Mouse (Mus musculus) intestine, embryonic 14.5 days (tissue): Measurements from ENCODE around the gene Olfr521. TPM values are rescaled to one million over a fixed set of nuclear protein-coding genes. Genes with fewer than 3 reads are reported as not detected.
"Not testable (repeated sequence)": the region's sequence is repeated elsewhere in the genome, so short reads cannot be mapped to it uniquely, and the experiment has no call there.

Experiments
- ATAC-seq: fragments of 200-750 bp; cut with Nextera tagmentation; replicated peaks from 2 replicates; pipeline ENCODE4 v1.8.0; 2017; ENCODE audit warnings: low read depth, moderate number of reproducible peaks, moderate TSS enrichment, moderate library complexity; ENCODE audit not compliant: low FRiP score, low TSS enrichment
- DNase-seq: peaks from one replicate; pipeline ENCODE4 v3.0.0-alpha.2; 2018; ENCODE audit warnings: low spot score
- H3K27ac ChIP-seq: fragments of 300-500 bp; sonication (generic); 2 replicates; pipeline ENCODE4 v1.5.1; 2014; ENCODE audit warnings: low read depth, mild to moderate bottlenecking, control low read depth
- H3K27me3 ChIP-seq: fragments of 300-500 bp; sonication (generic); replicated peaks from 2 replicates; pipeline ENCODE4 v1.6.1; 2014; ENCODE audit warnings: low read length, control low read depth; ENCODE audit not compliant: control insufficient read depth, insufficient read depth
- H3K36me3 ChIP-seq: fragments of 300-500 bp; sonication (generic); 2 replicates; pipeline ENCODE4 v1.6.1; 2014; ENCODE audit warnings: low read length, control low read depth; ENCODE audit not compliant: control insufficient read depth, insufficient read depth
- H3K4me1 ChIP-seq: fragments of 300-500 bp; sonication (generic); replicated peaks from 2 replicates; pipeline ENCODE4 v1.6.1; 2014; ENCODE audit warnings: low read length, control low read depth, mixed read lengths; ENCODE audit not compliant: control insufficient read depth, insufficient read depth
- H3K4me2 ChIP-seq: fragments of 300-500 bp; sonication (generic); 2 replicates; pipeline ENCODE4 v1.6.1; 2014; ENCODE audit warnings: low read length
- H3K4me3 ChIP-seq: fragments of 300-500 bp; sonication (generic); 2 replicates; pipeline ENCODE4 v1.5.1; 2014; ENCODE audit warnings: low read depth, low read length, control low read depth, mixed read lengths
- H3K9ac ChIP-seq: fragments of 300-500 bp; sonication (generic); 2 replicates; pipeline ENCODE4 v1.6.1; 2014; ENCODE audit warnings: mild to moderate bottlenecking, low read length
- H3K9me3 ChIP-seq: fragments of 300-500 bp; sonication (generic); 2 replicates; pipeline ENCODE4 v1.6.1; 2016; ENCODE audit warnings: low read length, control low read depth; ENCODE audit not compliant: control insufficient read depth
- WGBS: fragments of 180-500 bp; shearing (Covaris S2); extraction: QIAGEN DNeasy Blood & Tissue Kit; methylation state at CpG from one replicate; pipeline ENCODE4 v1.1.7; 2014; 5-methylcytosine and 5-hydroxymethylcytosine counted together
- polyA plus RNA-seq: library from polyadenylated mRNA; unstranded; fragments of >200 nt; fragmentation: Nextera tagmentation; extraction: Ambion mirVana; gene quantifications from 2 replicates; pipeline ENCODE4 v1.2.1, GENCODE M21; 2014

The Olfr521 gene
- polyA plus RNA-seq, 1 experiment from 2014 or later = not detected

GRCm38 (mm10) chr7:99818181-99818725 lies 54.9 kb downstream of the Olfr521 start:
- not testable (repeated sequence) for DNase-seq, H3K27ac ChIP-seq, ATAC-seq, H3K36me3 ChIP-seq, H3K9me3 ChIP-seq, H3K4me3 ChIP-seq, H3K4me1 ChIP-seq, H3K4me2 ChIP-seq, H3K27me3 ChIP-seq
- 17% methylated on average over 9 of the region's 9 CpGs for WGBS
- H3K9ac ChIP-seq = 0 out of 2 replicates have a peak overlapping the region, but pooled peaks have one; percentile 10

Other genes starting within 250 kb of the Olfr521 start
- 5.3 and 6.1 TPM in 2 replicates for gene Arrb1, start 228.0 kb upstream of the Olfr521 start, polyA plus RNA-seq
- 1.3 and 1.7 TPM in 2 replicates for gene Tpbgl, start 136.4 kb upstream of the Olfr521 start, polyA plus RNA-seq
- gene Slco2b1, start 52.2 kb upstream of the Olfr521 start, polyA plus RNA-seq = 2.2 and 2.3 TPM in 2 replicates
- gene Olfr520, start 33.2 kb upstream of the Olfr521 start, polyA plus RNA-seq = not detected in 2 replicates
- gene Neu3, start 64.9 kb downstream of the Olfr521 start, polyA plus RNA-seq = 3.5 and 3.6 TPM in 2 replicates
- gene Xrra1, start 95.6 kb downstream of the Olfr521 start, polyA plus RNA-seq = 0.27 and 0.31 TPM in 2 replicates
- 287 and 307 TPM in 2 replicates for gene Spcs2, start 100.0 kb downstream of the Olfr521 start, polyA plus RNA-seq
- gene Rnf169, start 216.9 kb downstream of the Olfr521 start, polyA plus RNA-seq = 5.8 and 6.7 TPM in 2 replicates
- 1.1 and 1.4 TPM in 2 replicates for gene Chrdl2, start 242.7 kb downstream of the Olfr521 start, polyA plus RNA-seq